Mouse (Mus musculus) ovary, adult 10 weeks (tissue): ENCODE data around the gene Ear1. TPM values are rescaled to one million over a fixed set of nuclear protein-coding genes. Genes with fewer than 3 reads are reported as not detected.

Source experiments
- polyA plus RNA-seq: library from polyadenylated mRNA; stranded (reverse); fragments of 350-450 nt; fragmentation: Illumina TruSeq; extraction: RNeasy Lipid Tissue Mini Kit (QIAGEN cat#74804); gene quantifications from one replicate; pipeline ENCODE4 v1.2.3, GENCODE M21; 2014

The Ear1 gene
- polyA plus RNA-seq = not detected

DNA sequence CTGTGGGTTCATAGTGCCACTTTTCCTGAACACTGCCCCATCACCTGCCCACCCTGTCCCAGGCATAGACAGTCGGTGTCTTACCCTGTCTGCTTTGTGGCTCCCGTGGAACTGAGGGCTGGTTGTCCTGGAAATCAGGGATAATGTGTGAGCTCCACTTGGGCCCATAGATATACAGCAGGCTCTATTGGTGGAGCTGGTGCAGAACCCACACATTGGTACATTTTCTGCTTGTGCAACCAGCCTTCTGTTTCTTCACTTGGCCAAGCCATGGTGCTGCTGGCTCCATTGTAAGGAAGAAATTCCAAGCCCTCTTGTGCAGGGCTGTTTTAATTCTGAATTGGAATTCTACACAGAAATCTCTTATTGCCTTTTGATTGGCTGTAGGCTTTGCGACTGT lies at the start of gene Ear1:
TSS of gene Ear1 (minus strand) at position 101 of the 400 bp plus-strand sequence.

DNA sequence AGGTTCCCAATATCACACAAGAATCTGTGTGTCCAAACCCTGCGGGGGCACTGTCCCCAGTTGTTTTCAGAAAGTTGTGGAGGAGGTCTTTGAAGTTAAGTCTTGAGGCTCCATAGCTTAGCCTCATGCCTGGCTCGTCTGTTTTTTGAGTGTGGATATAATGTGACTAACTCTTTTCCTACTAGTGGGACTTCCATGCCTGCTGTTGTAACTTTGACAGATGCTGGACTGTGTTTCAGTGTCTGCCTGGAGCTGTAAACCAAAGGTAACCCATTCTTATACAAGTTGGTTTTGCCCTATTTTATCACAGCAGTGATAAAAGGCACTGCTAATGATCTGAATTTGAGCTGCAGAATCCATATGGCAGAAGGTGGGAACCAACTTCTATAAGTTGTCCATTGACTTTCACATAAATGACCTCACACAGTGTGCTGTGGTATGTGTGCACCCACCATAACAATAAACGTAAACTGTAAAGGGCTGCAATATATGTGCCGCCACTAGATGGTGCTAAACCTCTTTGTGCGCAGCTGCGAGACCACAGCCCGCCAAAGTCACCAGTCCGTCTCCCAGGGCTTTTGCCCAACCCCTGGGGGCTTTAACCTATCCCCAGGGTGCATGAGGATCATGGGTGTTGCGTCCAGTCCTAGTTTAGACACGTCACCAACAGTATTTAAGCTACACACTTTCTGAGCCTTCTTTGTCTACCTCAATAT lies 49.5 kb upstream of the Ear1 start, which contains the start of gene Gm8113:
TSS of gene Gm8113 (plus strand) at position 703 of the 716 bp plus-strand sequence.

DNA sequence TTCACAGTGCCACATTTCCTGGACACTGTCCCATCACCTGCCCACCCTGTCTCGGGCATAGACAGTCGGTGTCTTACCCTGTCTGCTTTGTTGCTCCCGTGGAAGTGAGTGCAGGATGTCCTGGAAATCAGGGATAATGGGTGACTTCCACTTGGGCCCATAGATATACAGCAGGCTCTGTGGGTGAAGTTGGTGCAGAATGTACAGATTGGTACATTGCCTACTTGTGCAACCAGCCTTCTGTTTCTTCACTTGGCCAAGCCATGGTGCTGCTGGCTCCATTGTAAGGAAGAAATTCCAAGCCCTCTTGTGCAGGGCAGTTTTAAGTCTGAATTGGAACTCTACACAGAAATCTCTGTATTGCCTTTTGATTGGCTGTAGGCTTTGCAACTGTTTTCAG lies 48.1 kb upstream of the Ear1 start, which contains the start of gene Ear10:
TSS of gene Ear10 (minus strand) at position 101 of the 400 bp plus-strand sequence.

DNA sequence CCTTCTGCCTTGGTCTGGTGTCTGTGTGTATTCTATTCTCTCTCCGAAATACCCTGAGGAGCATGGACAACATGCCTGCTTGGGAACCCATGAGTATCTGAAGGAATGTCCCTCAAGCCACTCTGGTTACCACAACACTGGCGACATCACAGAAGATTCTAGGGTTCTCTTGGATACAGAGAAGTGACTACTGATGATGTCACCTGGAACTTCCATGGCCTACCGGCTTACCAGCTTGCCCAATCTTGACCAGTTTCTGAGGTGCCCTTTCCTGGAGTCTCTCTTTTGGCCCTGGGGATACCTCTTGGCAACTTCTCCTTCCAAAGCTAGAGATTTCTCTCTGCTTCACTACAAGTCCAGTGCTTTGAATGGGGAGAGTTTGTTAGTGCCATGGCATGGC lies 90.7 kb downstream of the Ear1 start, which contains the start of gene Gm8180:
TSS of gene Gm8180 (minus strand) at position 101 of the 400 bp plus-strand sequence.

Other genes starting within 250 kb of the Ear1 start
- gene Gm8165, start 198.3 kb downstream of the Ear1 start, polyA plus RNA-seq = not detected
- gene Gm7324, start 177.7 kb downstream of the Ear1 start, polyA plus RNA-seq = 10.8 TPM
- gene Gm16506, start 148.0 kb downstream of the Ear1 start, polyA plus RNA-seq = not detected
- gene Gm6526, start 127.7 kb downstream of the Ear1 start, polyA plus RNA-seq = 0.48 TPM
- gene Gm8180, start 90.8 kb downstream of the Ear1 start, polyA plus RNA-seq = not detected
- not detected for gene Ear10, start 48.0 kb upstream of the Ear1 start, polyA plus RNA-seq
- gene Gm8113, start 49.9 kb upstream of the Ear1 start, polyA plus RNA-seq = 8.0 TPM
- not detected for gene Ang5, start 81.6 kb upstream of the Ear1 start, polyA plus RNA-seq
- not detected for gene Ang6, start 126.8 kb upstream of the Ear1 start, polyA plus RNA-seq
- gene Ear2, start 227.1 kb upstream of the Ear1 start, polyA plus RNA-seq = 25.5 TPM
- gene Gm3327, start 248.3 kb upstream of the Ear1 start, polyA plus RNA-seq = not detected